Mouse (Mus musculus): ENCODE data around the gene Cep19. TPM values are rescaled to one million over a fixed set of nuclear protein-coding genes. Genes with fewer than 3 reads are reported as not detected.

Gene Cep19
- polyA plus RNA-seq, 1 experiment from 2014 or later: 22.0 TPM

- H3K4me2 ChIP-seq: no peak overlapping the region
- H3K9ac ChIP-seq (ENCODE audit: low read depth, low read length): no peak overlapping the region
- no peaks in the 10 kb centered on the region for H3K9me3 ChIP-seq (replicated peaks; ENCODE audit: control insufficient read depth, low read length)
- H3K4me1 ChIP-seq (ENCODE audit: control insufficient read depth, insufficient read depth, low read length): no peaks in the 10 kb centered on the region
- no peak for ATAC-seq (replicated peaks; ENCODE audit: insufficient number of reproducible peaks, low FRiP score, low TSS enrichment)
- no peak overlapping the region for H3K27ac ChIP-seq (ENCODE audit: low read depth, low read length)
- no peaks in the 10 kb centered on the region for H3K27me3 ChIP-seq (ENCODE audit: control insufficient read depth, insufficient read depth, low read length)
- whole genome bisulfite sequencing (ENCODE audit: insufficient replicate concordance): 76% methylated on average over 10 of the region's 10 CpGs
- no peak overlapping the region for H3K4me3 ChIP-seq (ENCODE audit: low read depth, low read length)
- H3K36me3 ChIP-seq (ENCODE audit: control insufficient read depth, insufficient read depth, low read length): no peaks in the 10 kb centered on the region
These were observed 14.8 kb downstream of the Cep19 start for GRCm38 (mm10) chr16:32114406-32114805.

GRCm38 (mm10) chr16:32114968-32115695 is 15.5 kb downstream of the Cep19 start:
- H3K4me3 ChIP-seq (ENCODE audit: low read depth, low read length): no peak overlapping the region
- no peaks in the 10 kb centered on the region for H3K36me3 ChIP-seq (ENCODE audit: control insufficient read depth, insufficient read depth, low read length)
- no peaks in the 10 kb centered on the region for H3K4me1 ChIP-seq (ENCODE audit: control insufficient read depth, insufficient read depth, low read length)
- H3K9ac ChIP-seq (ENCODE audit: low read depth, low read length): no peak overlapping the region
- H3K4me2 ChIP-seq: peak overlapping the region; percentile 3; the same call in 1 of the 2 replicates
- no peak for ATAC-seq (replicated peaks; ENCODE audit: insufficient number of reproducible peaks, low FRiP score, low TSS enrichment)
- H3K27ac ChIP-seq (ENCODE audit: low read depth, low read length): no peak overlapping the region
- no peaks in the 10 kb centered on the region for H3K27me3 ChIP-seq (ENCODE audit: control insufficient read depth, insufficient read depth, low read length)
- WGBS (ENCODE audit: insufficient replicate concordance): 18% methylated on average over 15 of the region's 15 CpGs
- H3K9me3 ChIP-seq (replicated peaks; ENCODE audit: control insufficient read depth, low read length): no peaks in the 10 kb centered on the region

GRCm38 (mm10) chr16:32115781-32116180 is 16.2 kb downstream of the Cep19 start:
- peak overlapping the region; percentile 17; the same call in 1 of the 2 replicates for H3K4me2 ChIP-seq

GRCm38 (mm10) chr16:32116186-32116585 is 16.6 kb downstream of the Cep19 start:
- no peaks in the 10 kb centered on the region for H3K9me3 ChIP-seq (replicated peaks; ENCODE audit: control insufficient read depth, low read length)
- 25% methylated on average over 5 of the region's 5 CpGs for WGBS (ENCODE audit: insufficient replicate concordance)
- H3K27ac ChIP-seq (ENCODE audit: low read depth, low read length): no peak overlapping the region
- H3K36me3 ChIP-seq (ENCODE audit: control insufficient read depth, insufficient read depth, low read length): no peaks in the 10 kb centered on the region
- no peak for ATAC-seq (replicated peaks; ENCODE audit: insufficient number of reproducible peaks, low FRiP score, low TSS enrichment)
- no peaks in the 10 kb centered on the region for H3K27me3 ChIP-seq (ENCODE audit: control insufficient read depth, insufficient read depth, low read length)
- H3K4me2 ChIP-seq: no peak overlapping the region; the same call in 1 of the 2 replicates
- no peaks in the 10 kb centered on the region for H3K4me1 ChIP-seq (ENCODE audit: control insufficient read depth, insufficient read depth, low read length)
- H3K4me3 ChIP-seq (ENCODE audit: low read depth, low read length): no peak overlapping the region
- no peak overlapping the region for H3K9ac ChIP-seq (ENCODE audit: low read depth, low read length)

More at GRCm38 (mm10) chr16:32115781-32116180, 16.2 kb downstream of the Cep19 start:
- no peaks in the 10 kb centered on the region for H3K9me3 ChIP-seq (replicated peaks; ENCODE audit: control insufficient read depth, low read length)
- no peak overlapping the region for H3K4me3 ChIP-seq (ENCODE audit: low read depth, low read length)
- no peak overlapping the region for H3K27ac ChIP-seq (ENCODE audit: low read depth, low read length)
- H3K27me3 ChIP-seq (ENCODE audit: control insufficient read depth, insufficient read depth, low read length): no peaks in the 10 kb centered on the region
- H3K4me1 ChIP-seq (ENCODE audit: control insufficient read depth, insufficient read depth, low read length): no peaks in the 10 kb centered on the region
- 43% methylated on average over 6 of the region's 6 CpGs for WGBS (ENCODE audit: insufficient replicate concordance)
- ATAC-seq (replicated peaks; ENCODE audit: insufficient number of reproducible peaks, low FRiP score, low TSS enrichment): no peak
- H3K36me3 ChIP-seq (ENCODE audit: control insufficient read depth, insufficient read depth, low read length): no peaks in the 10 kb centered on the region
- no peak overlapping the region for H3K9ac ChIP-seq (ENCODE audit: low read depth, low read length)

- Histone ChIP-seq H3K4me2 (no peak overlapping the region), H3K27me3 (ENCODE audit: control insufficient read depth, insufficient read depth, low read length) (no peaks in the 10 kb centered on the region), H3K36me3 (ENCODE audit: control insufficient read depth, insufficient read depth, low read length) (no peaks in the 10 kb centered on the region), H3K4me1 (ENCODE audit: control insufficient read depth, insufficient read depth, low read length) (no peaks in the 10 kb centered on the region), H3K27ac (ENCODE audit: low read depth, low read length) (no peak overlapping the region), H3K9me3 (replicated peaks; ENCODE audit: control insufficient read depth, low read length) (no peaks in the 10 kb centered on the region), H3K4me3 (ENCODE audit: low read depth, low read length) (no peak overlapping the region), H3K9ac (ENCODE audit: low read depth, low read length) (no peak overlapping the region)
- ATAC-seq (replicated peaks; ENCODE audit: insufficient number of reproducible peaks, low FRiP score, low TSS enrichment): no peak
- 78% methylated on average over 3 of the region's 3 CpGs for WGBS (ENCODE audit: insufficient replicate concordance)
These were observed 20.9 kb downstream of the Cep19 start for GRCm38 (mm10) chr16:32120454-32120853.

- no peaks in the 10 kb centered on the region for H3K27me3 ChIP-seq (ENCODE audit: control insufficient read depth, insufficient read depth, low read length)
- H3K4me3 ChIP-seq (ENCODE audit: low read depth, low read length): no peak overlapping the region
- H3K36me3 ChIP-seq (ENCODE audit: control insufficient read depth, insufficient read depth, low read length): no peaks in the 10 kb centered on the region
- H3K27ac ChIP-seq (ENCODE audit: low read depth, low read length): no peak overlapping the region
- H3K9ac ChIP-seq (ENCODE audit: low read depth, low read length): no peak overlapping the region
- WGBS (ENCODE audit: insufficient replicate concordance): 87% methylated on average over 7 of the region's 7 CpGs
- no peak for ATAC-seq (replicated peaks; ENCODE audit: insufficient number of reproducible peaks, low FRiP score, low TSS enrichment)
- H3K4me2 ChIP-seq: no peak overlapping the region
- no peaks in the 10 kb centered on the region for H3K9me3 ChIP-seq (replicated peaks; ENCODE audit: control insufficient read depth, low read length)
- no peaks in the 10 kb centered on the region for H3K4me1 ChIP-seq (ENCODE audit: control insufficient read depth, insufficient read depth, low read length)
These were observed 24.4 kb downstream of the Cep19 start for GRCm38 (mm10) chr16:32124020-32124419.

GRCm38 (mm10) chr16:32124444-32125335 is 25.1 kb downstream of the Cep19 start:
- H3K27me3 ChIP-seq (ENCODE audit: control insufficient read depth, insufficient read depth, low read length): no peaks in the 10 kb centered on the region
- no peak overlapping the region for H3K4me3 ChIP-seq (ENCODE audit: low read depth, low read length)
- H3K4me2 ChIP-seq: no peak overlapping the region
- no peaks in the 10 kb centered on the region for H3K36me3 ChIP-seq (ENCODE audit: control insufficient read depth, insufficient read depth, low read length)
- no peaks in the 10 kb centered on the region for H3K4me1 ChIP-seq (ENCODE audit: control insufficient read depth, insufficient read depth, low read length)
- H3K27ac ChIP-seq (ENCODE audit: low read depth, low read length): no peak overlapping the region
- ATAC-seq (replicated peaks; ENCODE audit: insufficient number of reproducible peaks, low FRiP score, low TSS enrichment): no peak
- H3K9ac ChIP-seq (ENCODE audit: low read depth, low read length): no peak overlapping the region
- 57% methylated on average over 17 of the region's 17 CpGs for WGBS (ENCODE audit: insufficient replicate concordance)
- H3K9me3 ChIP-seq (replicated peaks; ENCODE audit: control insufficient read depth, low read length): no peaks in the 10 kb centered on the region

GRCm38 (mm10) chr16:32125364-32125763 is 25.8 kb downstream of the Cep19 start:
- no peak overlapping the region for H3K27ac ChIP-seq (ENCODE audit: low read depth, low read length)
- H3K9me3 ChIP-seq (replicated peaks; ENCODE audit: control insufficient read depth, low read length): no peaks in the 10 kb centered on the region
- no peaks in the 10 kb centered on the region for H3K36me3 ChIP-seq (ENCODE audit: control insufficient read depth, insufficient read depth, low read length)
- no peaks in the 10 kb centered on the region for H3K27me3 ChIP-seq (ENCODE audit: control insufficient read depth, insufficient read depth, low read length)
- H3K4me1 ChIP-seq (ENCODE audit: control insufficient read depth, insufficient read depth, low read length): 0 out of 2 replicates have a peak, but pooled peaks cover 4% of the 10 kb centered on the region
- no peak overlapping the region for H3K4me2 ChIP-seq
- H3K4me3 ChIP-seq (ENCODE audit: low read depth, low read length): no peak overlapping the region
- WGBS (ENCODE audit: insufficient replicate concordance): 85% methylated on average over 3 of the region's 3 CpGs
- no peak for ATAC-seq (replicated peaks; ENCODE audit: insufficient number of reproducible peaks, low FRiP score, low TSS enrichment)
- H3K9ac ChIP-seq (ENCODE audit: low read depth, low read length): no peak overlapping the region

Data from heart, embryonic 11.5 days (tissue).